Mouse (Mus musculus): ENCODE measurements at regions not wholly inside any gene's neighbourhood (a gene's known extent, or its start where the extent isn't known, plus 50 kb on each side); places are given as distances from the start of the nearest gene placed in this dataset.

GRCm38 (mm10) chr9:25951144-25951543 lies 469.8 kb downstream of the Eepd1 start:
- no peak for DNase-seq (ENCODE audit: low spot score in 2 of 2)

- DNase-seq (ENCODE audit: low spot score in 2 of 2): peak; percentile 4 to 9
Measured at GRCm38 (mm10) chr9:25959082-25959481, 477.7 kb downstream of the Eepd1 start.

- no peak for DNase-seq (ENCODE audit: low spot score in 2 of 2)
Measured at GRCm38 (mm10) chr9:25985450-25985849, 504.1 kb downstream of the Eepd1 start.

- no peak for DNase-seq (ENCODE audit: low spot score in 2 of 2)
Measured at GRCm38 (mm10) chr9:25985920-25986319, 504.6 kb downstream of the Eepd1 start.

GRCm38 (mm10) chr9:26001821-26002220 lies 520.5 kb downstream of the Eepd1 start:
- DNase-seq (ENCODE audit: low spot score in 2 of 2): no peak

Data from left cerebral cortex, adult 18-20 months (tissue).